Mouse (Mus musculus) kidney, embryonic 14.5 days (tissue): ENCODE data around the gene Tmem213. TPM values are rescaled to one million over a fixed set of nuclear protein-coding genes. Genes with fewer than 3 reads are reported as not detected.
A peak's percentile ranks its signal among the peaks of the same experiment; 100 is the strongest.

Source experiments
- ATAC-seq: fragments of 200-750 bp; cut with Nextera tagmentation; 2 replicates; pipeline ENCODE4 v1.8.0; 2017; ENCODE audit warnings: moderate number of reproducible peaks, mild to moderate bottlenecking, moderate TSS enrichment, moderate library complexity; ENCODE audit not compliant: low FRiP score, low TSS enrichment
- H3K27ac ChIP-seq: fragments of 300-500 bp; sonication (generic); 2 replicates; pipeline ENCODE4 v1.5.1; 2014; ENCODE audit warnings: low read depth, mild to moderate bottlenecking, low read length, moderate library complexity, mixed read lengths
- H3K27me3 ChIP-seq: fragments of 300-500 bp; sonication (generic); 2 replicates; pipeline ENCODE4 v1.6.1; 2014; ENCODE audit warnings: mild to moderate bottlenecking, low read length; ENCODE audit not compliant: control insufficient read depth, insufficient read depth
- H3K36me3 ChIP-seq: fragments of 300-500 bp; sonication (generic); 2 replicates; pipeline ENCODE4 v1.6.1; 2014; ENCODE audit warnings: low read length, mixed read lengths; ENCODE audit not compliant: control insufficient read depth, insufficient read depth
- H3K4me1 ChIP-seq: fragments of 300-500 bp; sonication (generic); 2 replicates; pipeline ENCODE4 v1.6.1; 2014; ENCODE audit warnings: low read length, mixed read lengths; ENCODE audit not compliant: control insufficient read depth, insufficient read depth
- H3K4me2 ChIP-seq: fragments of 300-500 bp; sonication (generic); replicated peaks from 2 replicates; pipeline ENCODE4 v1.6.1; 2014; ENCODE audit warnings: low read depth, mild to moderate bottlenecking, low read length
- H3K4me3 ChIP-seq: fragments of 300-500 bp; sonication (generic); 2 replicates; pipeline ENCODE4 v1.5.1; 2014; ENCODE audit warnings: mild to moderate bottlenecking, low read length
- H3K9ac ChIP-seq: fragments of 300-500 bp; sonication (generic); 2 replicates; pipeline ENCODE4 v1.6.1; 2014; ENCODE audit warnings: low read depth, mild to moderate bottlenecking, low read length, moderate library complexity
- H3K9me3 ChIP-seq: fragments of 300-500 bp; sonication (generic); 2 replicates; pipeline ENCODE4 v1.6.1; 2016; ENCODE audit warnings: low read length; ENCODE audit not compliant: control insufficient read depth
- WGBS: fragments of 180-500 bp; shearing (Covaris S2); extraction: QIAGEN DNeasy Blood & Tissue Kit; methylation state at CpG from one replicate; pipeline ENCODE4 v1.1.7; 2014; 5-methylcytosine and 5-hydroxymethylcytosine counted together
- polyA plus RNA-seq: library from polyadenylated mRNA; unstranded; fragments of >200 nt; fragmentation: Nextera tagmentation; extraction: Ambion mirVana; gene quantifications from 2 replicates; pipeline ENCODE4 v1.2.1, GENCODE M21; 2014

The Tmem213 gene
- polyA plus RNA-seq, 1 experiment from 2014 or later, result 22.2 TPM

DNA sequence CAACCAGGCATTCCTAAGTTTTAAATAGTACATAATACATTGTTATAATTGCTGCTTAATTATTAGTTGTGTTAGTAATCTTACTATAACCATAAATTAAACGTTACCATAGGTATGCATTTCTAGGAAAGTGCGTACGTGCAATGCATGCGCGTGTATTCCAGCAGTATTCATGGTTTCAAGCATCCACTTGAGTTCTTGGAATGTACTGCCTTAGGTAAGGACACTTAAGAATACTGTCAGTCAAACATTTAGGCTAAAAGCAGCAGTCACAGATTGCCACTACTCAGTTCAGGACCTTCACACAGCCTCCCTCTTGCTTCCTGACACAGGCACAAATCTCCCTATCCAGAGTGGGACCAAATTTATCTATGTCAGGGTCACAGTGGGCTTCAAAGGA, 606 bp upstream of the Tmem213 start:
- no peak for ATAC-seq
- Histone ChIP-seq H3K27me3 (no peaks in the 10 kb centered on the region), H3K4me3 (no peak overlapping the region), H3K9me3 (no peaks in the 10 kb centered on the region), H3K9ac (no peak overlapping the region), H3K36me3 (no peaks in the 10 kb centered on the region), H3K27ac (no peak overlapping the region), H3K4me1 (peaks cover 7% of the 10 kb centered on the region; the same call in 1 of the 2 replicates), H3K4me2 (no peak overlapping the region)
- WGBS, result 93% methylated on average over 5 of the region's 5 CpGs

GRCm38 (mm10) chr6:38109871-38110270, 816 bp downstream of the Tmem213 start:
- Histone ChIP-seq H3K27me3 (no peaks in the 10 kb centered on the region), H3K9me3 (no peaks in the 10 kb centered on the region), H3K9ac (no peak overlapping the region), H3K27ac (no peak overlapping the region), H3K4me3 (no peak overlapping the region), H3K4me2 (peak overlapping the region; percentile 32), H3K4me1 (peaks cover 7% of the 10 kb centered on the region; the same call in 1 of the 2 replicates), H3K36me3 (no peaks in the 10 kb centered on the region)
- ATAC-seq, result peak; percentile 24; the same call in 1 of the 2 replicates
- 9% methylated on average over 9 of the region's 9 CpGs for WGBS

DNA sequence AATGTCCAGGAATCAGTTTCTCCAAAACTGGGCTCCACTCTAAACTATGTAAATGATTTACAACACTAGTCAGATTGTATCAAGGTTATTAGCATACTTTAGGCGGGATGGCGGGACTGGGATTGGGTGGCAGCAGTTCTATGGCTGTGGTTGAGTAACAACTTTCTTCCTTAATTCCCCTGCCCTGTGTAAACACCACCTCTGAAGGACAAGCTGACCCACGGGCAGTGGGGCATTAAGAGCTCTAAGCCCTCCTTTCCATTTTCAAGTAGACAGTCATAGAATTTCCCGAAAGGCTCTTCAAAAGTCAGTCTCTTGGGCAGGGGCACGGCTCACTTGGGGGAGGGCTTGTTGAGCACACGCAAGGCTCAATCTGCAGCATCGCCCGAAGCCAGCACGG, 1.8 kb downstream of the Tmem213 start:
- H3K27me3 ChIP-seq, result no peaks in the 10 kb centered on the region
- H3K9ac ChIP-seq, result no peak overlapping the region
- H3K36me3 ChIP-seq, result no peaks in the 10 kb centered on the region
- H3K27ac ChIP-seq, result peak overlapping the region; percentile 3; the same call in 1 of the 2 replicates
- 45% methylated on average over 9 of the region's 9 CpGs for WGBS
- H3K9me3 ChIP-seq, result no peaks in the 10 kb centered on the region
- H3K4me3 ChIP-seq, result no peak overlapping the region
- no peak overlapping the region for H3K4me2 ChIP-seq
- H3K4me1 ChIP-seq, result peaks cover 7% of the 10 kb centered on the region; the same call in 1 of the 2 replicates
- peak; percentile 61; the same call in 1 of the 2 replicates for ATAC-seq

DNA sequence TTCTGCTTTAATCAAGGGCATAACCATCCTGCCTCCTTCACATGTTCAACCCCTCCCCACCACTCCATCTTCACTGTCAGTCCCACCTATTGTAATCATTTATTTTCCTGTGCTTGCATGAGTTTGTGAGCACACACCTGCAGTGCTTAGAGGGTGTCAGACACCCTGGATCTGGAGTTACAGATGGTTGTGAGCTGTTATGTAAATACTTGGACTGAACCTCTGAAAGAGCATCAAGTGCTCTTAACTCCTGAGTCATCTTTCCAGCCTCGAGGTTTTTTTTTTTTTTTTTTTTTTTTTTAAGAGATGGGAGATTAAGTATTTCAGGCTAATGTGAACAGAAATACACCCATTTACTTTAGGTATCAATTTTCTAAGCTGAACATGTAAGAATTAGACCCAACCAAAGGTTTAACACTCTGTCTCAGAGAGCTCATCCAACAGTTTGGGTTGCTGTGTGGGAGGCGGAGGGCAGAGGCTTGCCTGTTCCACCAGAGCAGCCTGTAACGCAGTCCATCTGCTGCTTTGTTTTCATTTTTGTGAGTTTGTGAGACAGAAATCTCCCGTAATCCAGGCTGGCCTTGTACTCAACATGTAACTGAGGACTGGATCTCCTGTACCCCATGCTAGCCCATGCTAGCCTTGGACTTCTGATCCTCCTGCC, 7.2 kb downstream of the Tmem213 start:
- WGBS, result 16% methylated on average over 4 of the region's 4 CpGs
- ATAC-seq, result peak; percentile 43
- Histone ChIP-seq H3K4me1 (0 out of 2 replicates have a peak, but pooled peaks cover 3% of the 10 kb centered on the region), H3K9ac (no peak overlapping the region), H3K4me3 (no peak overlapping the region), H3K27ac (no peak overlapping the region), H3K9me3 (no peaks in the 10 kb centered on the region), H3K27me3 (no peaks in the 10 kb centered on the region), H3K36me3 (no peaks in the 10 kb centered on the region), H3K4me2 (no peak overlapping the region)

- H3K9ac ChIP-seq, result no peak overlapping the region
- 93% methylated on average over 6 of the region's 6 CpGs for WGBS
- H3K4me2 ChIP-seq, result no peak overlapping the region
- H3K4me3 ChIP-seq, result no peak overlapping the region
- H3K9me3 ChIP-seq, result no peaks in the 10 kb centered on the region
- H3K36me3 ChIP-seq, result no peaks in the 10 kb centered on the region
- no peak for ATAC-seq
- H3K27ac ChIP-seq, result no peak overlapping the region
- H3K27me3 ChIP-seq, result no peaks in the 10 kb centered on the region
- peaks cover 7% of the 10 kb centered on the region; the same call in 1 of the 2 replicates for H3K4me1 ChIP-seq
Measured at GRCm38 (mm10) chr6:38118341-38118740, 9.3 kb downstream of the Tmem213 start.

GRCm38 (mm10) chr6:38120681-38121371, 11.8 kb downstream of the Tmem213 start:
- H3K4me2 ChIP-seq, result no peak overlapping the region
- peak overlapping the region; percentile 10; the same call in 1 of the 2 replicates for H3K27ac ChIP-seq
- no peaks in the 10 kb centered on the region; the same call in 1 of the 2 replicates for H3K36me3 ChIP-seq
- H3K4me3 ChIP-seq, result no peak overlapping the region
- 37% methylated on average over 9 of the region's 9 CpGs for WGBS
- no peaks in the 10 kb centered on the region for H3K9me3 ChIP-seq
- ATAC-seq, result peak; percentile 40; the same call in 1 of the 2 replicates
- H3K4me1 ChIP-seq, result peaks cover 19% of the 10 kb centered on the region
- H3K9ac ChIP-seq, result no peak overlapping the region
- H3K27me3 ChIP-seq, result no peaks in the 10 kb centered on the region

GRCm38 (mm10) chr6:38121843-38122242, 12.8 kb downstream of the Tmem213 start:
- Histone ChIP-seq H3K27me3 (no peaks in the 10 kb centered on the region), H3K9ac (no peak overlapping the region), H3K4me2 (no peak overlapping the region), H3K9me3 (no peaks in the 10 kb centered on the region), H3K4me3 (no peak overlapping the region), H3K4me1 (peaks cover 19% of the 10 kb centered on the region), H3K27ac (0 out of 2 replicates have a peak overlapping the region, but pooled peaks have one; percentile 13), H3K36me3 (no peaks in the 10 kb centered on the region; the same call in 1 of the 2 replicates)
- WGBS, result 63% methylated on average over 5 of the region's 5 CpGs
- no peak for ATAC-seq

- H3K9me3 ChIP-seq, result no peaks in the 10 kb centered on the region
- H3K4me2 ChIP-seq, result no peak overlapping the region; the same call in 1 of the 2 replicates
- 60% methylated on average over 6 of the region's 6 CpGs for WGBS
- peaks cover 19% of the 10 kb centered on the region for H3K4me1 ChIP-seq
- no peaks in the 10 kb centered on the region for H3K27me3 ChIP-seq
- no peak overlapping the region for H3K4me3 ChIP-seq
- no peak for ATAC-seq
- no peak overlapping the region for H3K9ac ChIP-seq
- H3K27ac ChIP-seq, result no peak overlapping the region
- peaks cover 7% of the 10 kb centered on the region; the same call in 1 of the 2 replicates for H3K36me3 ChIP-seq
Measured at GRCm38 (mm10) chr6:38122791-38123190, 13.7 kb downstream of the Tmem213 start.
